Mouse (Mus musculus): ENCODE measurements around the gene Mcu.

Mcu gene

GRCm38 (mm10) chr10:59616522-59616921, at the start of gene Mcu:
Mcu (minus strand) TSS chr10:59616692.
- DNase-seq (ENCODE audit: low spot score in 2 of 2), result peak; percentile 96 to 97

- DNase-seq (ENCODE audit: low spot score in 2 of 2), result peak; percentile 13 to 15
Measured at GRCm38 (mm10) chr10:59665503-59666291, 49.2 kb upstream of the Mcu start.

GRCm38 (mm10) chr10:59664765-59665164, 48.3 kb upstream of the Mcu start:
- DNase-seq (ENCODE audit: low spot score in 2 of 2), result no peak

GRCm38 (mm10) chr10:59656799-59657198, 40.3 kb upstream of the Mcu start:
- DNase-seq (ENCODE audit: low spot score in 2 of 2), result no peak

- DNase-seq (ENCODE audit: low spot score in 2 of 2), result no peak
Measured at GRCm38 (mm10) chr10:59646821-59647378, 30.4 kb upstream of the Mcu start.

- DNase-seq (ENCODE audit: low spot score in 2 of 2), result no peak
Measured at GRCm38 (mm10) chr10:59645153-59645552, 28.7 kb upstream of the Mcu start.

GRCm38 (mm10) chr10:59644710-59645109, 28.2 kb upstream of the Mcu start:
- DNase-seq (ENCODE audit: low spot score in 2 of 2), result no peak

GRCm38 (mm10) chr10:59643645-59644044, 27.2 kb upstream of the Mcu start:
- no peak for DNase-seq (ENCODE audit: low spot score in 2 of 2)

GRCm38 (mm10) chr10:59642659-59643377, 26.3 kb upstream of the Mcu start:
- no peak for DNase-seq (ENCODE audit: low spot score in 2 of 2)

- no peak for DNase-seq (ENCODE audit: low spot score in 2 of 2)
Measured at GRCm38 (mm10) chr10:59638576-59638975, 22.1 kb upstream of the Mcu start.

- no peak for DNase-seq (ENCODE audit: low spot score in 2 of 2)
Measured at GRCm38 (mm10) chr10:59637596-59638124, 21.2 kb upstream of the Mcu start.

GRCm38 (mm10) chr10:59636751-59637533, 20.4 kb upstream of the Mcu start:
- no peak for DNase-seq (ENCODE audit: low spot score in 2 of 2)

- DNase-seq (ENCODE audit: low spot score in 2 of 2), result no peak
Measured at GRCm38 (mm10) chr10:59636048-59636447, 19.6 kb upstream of the Mcu start.

- DNase-seq (ENCODE audit: low spot score in 2 of 2), result no peak
Measured at GRCm38 (mm10) chr10:59629506-59629782, 13.0 kb upstream of the Mcu start.

- DNase-seq (ENCODE audit: low spot score in 2 of 2), result no peak
Measured at GRCm38 (mm10) chr10:59628641-59629505, 12.4 kb upstream of the Mcu start.

GRCm38 (mm10) chr10:59623496-59623895, 7.0 kb upstream of the Mcu start:
- no peak for DNase-seq (ENCODE audit: low spot score in 2 of 2)

- DNase-seq (ENCODE audit: low spot score in 2 of 2), result no peak
Measured at GRCm38 (mm10) chr10:59621355-59621754, 4.9 kb upstream of the Mcu start.

GRCm38 (mm10) chr10:59617776-59618175, 1.3 kb upstream of the Mcu start:
- DNase-seq (ENCODE audit: low spot score in 2 of 2), result no peak

- DNase-seq (ENCODE audit: low spot score in 2 of 2), result peak; percentile 42 to 55
Measured at GRCm38 (mm10) chr10:59615981-59616520, 441 bp downstream of the Mcu start, which contains the start of gene Gm10322. Gm10322 (plus strand) TSS chr10:59616063.

GRCm38 (mm10) chr10:59615411-59615810, 1.1 kb downstream of the Mcu start:
- peak in 1 of 2 experiments; percentile 41 for DNase-seq (ENCODE audit: low spot score in 2 of 2)

- DNase-seq (ENCODE audit: low spot score in 2 of 2), result no peak
Measured at GRCm38 (mm10) chr10:59614141-59614540, 2.4 kb downstream of the Mcu start.

All from right cerebral cortex, adult 2 months (tissue).